Mouse (Mus musculus) kidney, postnatal 36 days (tissue): ENCODE data around the gene Neurl1b.

ENCODE experiments used
- DNase-seq, 2 experiments: peaks; one replicate each; pipeline ENCODE4 v3.0.0; 2021 to 2022; ENCODE audit warnings: mixed read lengths in 2 of 2

Neurl1b gene

DNA sequence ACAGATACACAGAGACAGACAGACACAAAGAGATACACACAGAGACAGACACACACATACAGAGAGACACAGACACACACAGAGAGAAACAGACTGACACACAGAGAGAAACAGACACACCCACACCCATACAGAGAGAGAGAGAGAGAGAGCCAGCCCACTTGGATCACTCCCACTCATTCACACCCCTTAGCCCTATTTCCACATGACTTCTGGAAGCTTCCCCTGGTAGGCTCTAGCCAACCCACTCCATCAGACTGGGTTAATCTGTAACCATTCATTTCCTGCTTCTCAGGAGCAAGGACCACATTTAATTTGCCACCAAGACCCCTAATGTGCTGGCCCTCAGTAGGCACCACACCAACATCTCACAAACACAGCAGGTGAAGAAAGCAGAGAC, 42.9 kb downstream of the Neurl1b start:
- no peak for DNase-seq

DNA sequence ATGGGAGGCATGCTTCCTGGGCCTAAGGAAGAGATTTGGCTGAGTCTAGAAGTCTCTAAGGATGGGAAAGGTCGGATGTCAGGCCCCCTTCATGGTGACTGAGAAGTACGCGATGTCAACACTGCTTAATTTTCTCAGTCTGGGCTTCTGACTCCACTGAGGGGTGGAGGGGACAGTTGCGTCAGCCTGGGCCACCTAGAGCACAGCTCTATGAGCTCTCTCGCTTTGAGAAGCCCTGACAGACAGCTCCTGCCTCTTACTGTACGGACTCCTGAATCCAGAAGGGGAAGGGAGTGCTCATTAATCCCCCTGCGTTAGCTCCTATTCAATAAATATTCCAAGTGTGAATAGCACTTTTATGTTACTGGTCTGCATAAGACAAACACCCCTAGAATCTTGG, 43.4 kb downstream of the Neurl1b start:
- DNase-seq: no peak

DNA sequence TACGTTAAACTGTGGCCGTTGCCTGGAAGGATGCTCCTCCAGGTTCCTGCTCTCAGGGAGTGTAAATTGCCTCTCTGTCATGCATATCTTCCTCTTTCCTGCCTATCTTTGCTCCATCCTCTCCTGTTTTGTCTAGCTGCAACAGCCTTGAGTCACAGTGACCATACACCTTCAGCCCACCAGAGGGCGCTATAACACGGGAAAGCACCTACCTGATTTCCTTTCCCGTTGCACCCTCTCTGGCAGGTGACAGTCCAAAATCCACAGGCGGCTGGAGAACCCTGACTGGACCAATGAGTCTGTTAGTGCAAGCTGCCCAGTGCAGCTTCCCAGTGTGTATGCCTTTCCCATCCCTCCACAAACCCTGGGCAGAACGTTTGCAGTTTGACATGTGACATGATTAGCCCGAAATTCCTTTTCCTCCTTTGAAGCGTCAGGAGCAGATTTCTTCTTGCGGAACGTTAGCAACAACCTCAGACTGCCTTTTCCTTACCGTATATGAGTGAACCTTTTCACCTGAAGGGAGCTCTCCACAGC, 48.1 kb downstream of the Neurl1b start:
- peak; percentile 85 to 92 for DNase-seq

DNA sequence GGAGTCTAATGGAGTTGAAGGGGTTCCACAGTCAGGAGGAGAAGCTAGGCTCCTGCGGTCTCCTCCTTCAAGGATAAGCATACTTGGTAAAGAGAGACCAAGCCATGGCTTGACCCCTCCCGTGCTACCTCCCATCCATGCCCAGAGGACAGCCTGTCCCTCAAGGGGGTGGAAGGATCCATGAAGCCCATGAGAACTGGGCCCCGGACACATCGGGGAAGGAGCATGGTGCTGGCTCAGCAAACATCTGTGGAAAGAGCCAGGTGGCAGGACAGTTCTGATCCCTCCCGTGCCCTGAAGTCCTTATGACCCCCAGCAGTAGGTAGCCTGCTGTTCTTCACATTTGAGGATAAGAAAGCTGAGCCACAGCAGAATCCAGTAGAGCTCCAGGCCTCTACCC, 48.8 kb downstream of the Neurl1b start:
- no peak for DNase-seq

DNA sequence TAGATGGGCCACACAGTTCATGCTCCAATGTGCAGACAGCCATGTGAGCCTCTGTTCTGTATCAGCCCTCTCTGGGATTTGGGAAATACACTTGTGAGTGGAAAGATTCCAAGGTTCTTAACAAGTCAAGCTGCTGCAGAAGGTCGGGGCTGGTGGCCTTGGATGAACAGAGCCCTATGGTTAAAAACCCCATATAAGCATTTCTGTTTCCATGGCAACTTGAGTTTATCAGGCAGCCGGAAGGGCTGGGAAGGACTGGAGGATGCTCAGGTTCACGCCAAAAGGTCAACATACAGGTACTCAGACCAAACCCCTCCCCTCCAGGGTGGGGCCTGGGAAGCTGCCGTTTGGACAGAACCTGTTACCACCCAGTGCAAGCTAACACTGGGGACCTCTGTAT, 49.4 kb downstream of the Neurl1b start:
- DNase-seq: peak; percentile 39 to 44

DNA sequence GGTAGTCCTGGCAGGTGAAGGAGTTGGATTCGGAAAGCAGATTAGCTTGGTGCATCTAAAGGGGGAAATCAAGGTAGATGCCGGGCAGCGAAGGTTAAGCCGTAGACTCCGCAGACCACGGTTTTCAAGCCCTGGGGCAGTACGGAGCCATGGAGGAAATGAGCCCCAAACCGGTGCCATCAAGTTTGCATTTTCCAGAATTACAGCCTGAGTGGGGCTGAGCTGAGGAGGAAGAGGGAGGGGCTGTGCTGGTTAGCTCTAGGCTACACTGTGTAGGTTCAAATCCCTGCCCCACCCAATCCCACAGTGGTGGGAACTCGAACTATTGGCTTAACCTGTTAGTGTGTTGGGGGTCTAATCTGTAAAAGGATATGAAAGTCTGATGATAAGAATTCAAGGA, 49.9 kb downstream of the Neurl1b start:
- no peak for DNase-seq

DNA sequence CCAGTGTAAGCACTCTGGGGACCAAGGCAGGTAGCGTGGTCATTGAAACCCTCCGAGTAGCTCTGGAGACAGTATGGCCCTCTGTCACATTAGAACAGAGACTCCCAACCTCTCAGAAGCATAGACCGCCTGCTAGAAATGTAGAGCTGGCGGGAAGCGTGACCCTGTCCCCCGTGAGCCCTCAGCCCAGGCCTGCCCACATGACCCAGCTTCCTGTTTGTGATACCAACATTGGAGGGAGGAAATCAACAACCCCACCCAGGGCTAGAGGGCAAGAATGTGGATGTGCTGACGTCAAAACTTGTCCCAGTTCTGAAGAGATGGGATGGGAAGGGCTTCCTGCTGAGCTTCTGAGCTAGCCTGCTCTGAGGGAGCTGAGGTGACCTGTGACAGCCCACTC, 50.3 kb downstream of the Neurl1b start:
- DNase-seq: peak; percentile 80 to 91

DNA sequence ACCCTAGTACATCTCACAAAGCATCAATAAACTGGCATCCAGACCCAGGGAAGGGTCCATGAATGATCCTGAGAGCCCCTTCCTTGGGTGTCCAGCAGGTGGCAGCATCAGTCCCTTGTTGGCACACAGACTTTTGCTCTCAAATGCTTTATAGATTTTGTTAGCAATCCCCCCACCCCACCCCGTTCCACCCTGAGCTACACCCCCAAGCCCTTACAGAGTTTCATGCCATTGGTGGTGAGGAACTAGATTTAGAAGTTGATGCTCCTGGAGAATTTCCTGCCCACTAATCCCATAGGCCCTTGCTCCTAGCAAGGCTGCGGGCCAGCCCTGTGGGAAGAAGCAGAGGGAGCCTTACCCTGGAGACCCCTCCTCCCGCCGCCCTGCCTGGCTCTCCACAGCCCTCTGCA, 52.1 kb downstream of the Neurl1b start:
- DNase-seq: peak; percentile 88 to 94

DNA sequence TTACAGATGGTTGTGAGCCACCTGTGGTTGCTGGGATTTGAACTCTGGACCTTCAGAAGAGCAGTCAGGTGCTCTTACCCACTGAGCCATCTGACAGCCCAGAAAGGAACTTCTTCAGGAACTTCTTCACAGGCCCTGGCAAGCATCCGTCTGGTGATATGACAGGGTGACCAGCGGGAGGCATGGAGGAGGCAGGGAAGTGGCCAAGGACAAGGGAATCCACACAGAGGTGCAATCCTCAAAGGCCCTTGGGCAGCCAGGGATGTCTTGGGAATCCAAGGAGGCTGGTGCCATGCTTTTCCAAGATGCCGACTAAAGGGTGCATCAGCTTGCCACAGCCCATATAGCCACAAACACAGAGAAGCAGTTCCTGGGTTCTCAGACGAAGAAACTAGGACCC, 53.0 kb downstream of the Neurl1b start:
- DNase-seq: no peak

DNA sequence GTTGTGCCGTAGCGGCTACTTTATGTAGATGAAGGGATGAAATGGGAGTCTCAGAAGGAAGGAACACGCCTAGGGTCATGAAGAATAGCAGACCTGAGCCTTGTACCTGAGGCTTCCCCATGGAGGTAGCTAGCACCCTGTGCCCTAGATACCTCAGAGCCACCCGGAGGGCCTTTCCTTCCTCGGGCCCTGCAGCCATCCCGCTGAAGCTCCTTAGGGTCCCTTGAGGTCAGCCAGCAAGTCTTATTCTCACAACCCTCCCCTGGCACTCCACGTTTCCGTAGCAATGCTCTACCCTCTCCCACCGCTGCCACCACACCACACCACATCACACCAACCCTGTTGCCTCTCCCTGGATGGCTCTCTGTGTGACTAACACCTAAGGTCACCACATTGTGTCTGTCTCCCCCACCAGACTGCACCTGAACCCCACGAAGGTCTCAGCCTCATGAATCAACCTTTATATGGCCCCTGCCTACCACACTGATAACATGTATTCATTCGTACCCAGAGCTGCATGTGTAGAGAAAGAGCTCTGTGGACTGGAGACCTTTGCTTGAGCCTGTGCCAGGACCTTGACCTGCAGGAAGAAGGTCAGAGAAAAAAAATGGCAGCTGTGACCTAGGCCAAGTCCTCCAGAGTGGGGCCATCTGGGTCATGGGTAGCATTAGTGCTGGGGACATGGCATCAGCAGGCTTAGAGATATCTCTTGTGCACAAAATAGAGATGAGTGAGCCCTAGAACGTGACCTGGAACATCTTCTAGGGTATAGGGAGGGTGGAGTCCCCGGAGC, 53.7 kb downstream of the Neurl1b start:
- no peak for DNase-seq

DNA sequence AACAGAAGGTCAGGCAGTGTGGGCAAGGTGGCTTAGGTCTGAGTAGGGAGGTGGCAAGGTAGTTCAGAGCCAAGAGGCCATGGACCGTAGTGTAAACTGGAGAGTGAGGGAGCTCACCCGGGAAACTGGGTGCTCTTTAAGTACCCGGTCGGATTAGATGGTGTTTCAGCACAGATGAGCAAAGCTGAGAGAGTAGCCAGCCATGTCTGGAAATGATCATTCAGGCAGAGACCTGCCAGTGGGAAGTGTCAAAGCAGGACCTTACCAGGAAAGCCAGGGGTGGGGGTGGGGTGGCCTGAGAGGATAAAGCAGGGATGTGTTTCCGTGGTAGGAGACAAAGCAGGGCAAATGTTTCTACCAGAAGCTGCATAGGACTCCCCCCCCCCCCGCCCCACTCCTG, 62.2 kb downstream of the Neurl1b start:
- no peak for DNase-seq

DNA sequence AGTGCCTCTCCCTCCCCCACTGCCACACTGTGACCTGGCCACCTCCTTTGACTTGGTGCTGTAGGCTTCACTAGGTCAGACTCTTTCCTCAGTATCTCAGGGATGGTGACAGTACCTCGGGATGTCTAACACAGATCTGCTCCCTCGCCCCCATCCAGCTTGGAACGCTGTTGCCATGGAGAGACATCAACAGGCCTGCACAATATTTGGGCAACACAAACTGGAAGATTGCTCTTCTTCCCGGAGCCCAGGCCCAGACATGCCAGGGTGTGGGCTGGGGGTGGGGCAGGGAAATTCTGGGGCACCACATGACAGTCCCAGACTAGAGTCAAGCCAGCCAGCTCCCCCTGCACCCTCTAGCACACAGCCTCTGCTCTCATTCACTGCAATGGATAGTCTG, 64.0 kb downstream of the Neurl1b start:
- DNase-seq: no peak

DNA sequence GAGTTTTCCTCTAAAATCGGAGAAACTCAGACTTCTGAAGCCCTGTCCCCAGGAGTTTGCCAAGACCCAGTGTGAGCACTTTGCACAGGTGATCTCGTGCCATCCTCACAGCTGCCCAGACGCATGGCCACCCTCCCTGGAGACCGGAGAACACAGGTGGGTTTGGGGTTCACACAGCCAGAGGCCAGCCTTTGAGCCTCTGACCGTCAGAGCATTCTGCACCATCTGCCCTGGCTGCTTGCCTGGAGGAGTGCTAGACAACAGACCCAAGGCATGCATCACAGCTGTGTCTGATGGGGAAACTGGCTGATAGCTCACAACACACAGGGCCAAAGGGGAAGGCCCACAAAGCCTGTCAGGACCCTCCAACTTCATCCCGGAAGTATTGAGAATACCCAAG, 65.0 kb downstream of the Neurl1b start:
- no peak for DNase-seq

DNA sequence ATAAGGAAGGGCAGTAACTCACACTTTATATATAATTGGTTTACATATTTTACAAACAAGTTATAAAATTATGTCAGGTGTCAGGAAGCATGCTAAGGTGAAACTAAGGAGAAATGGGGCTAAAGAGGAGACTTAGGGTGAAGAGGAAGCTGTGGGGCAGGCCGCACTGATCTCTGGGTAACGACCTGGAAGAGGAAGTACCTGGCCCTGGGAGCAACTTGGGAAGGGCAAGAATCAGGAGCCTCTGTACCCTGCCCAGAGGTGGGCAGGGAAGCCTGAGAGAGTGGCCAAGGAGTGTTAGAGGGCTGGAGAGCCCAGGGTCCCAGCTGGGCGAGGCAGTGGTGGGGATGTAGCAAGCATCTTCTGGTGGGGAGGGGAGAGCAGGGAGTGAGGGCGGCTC, 66.3 kb downstream of the Neurl1b start:
- DNase-seq: no peak

DNA sequence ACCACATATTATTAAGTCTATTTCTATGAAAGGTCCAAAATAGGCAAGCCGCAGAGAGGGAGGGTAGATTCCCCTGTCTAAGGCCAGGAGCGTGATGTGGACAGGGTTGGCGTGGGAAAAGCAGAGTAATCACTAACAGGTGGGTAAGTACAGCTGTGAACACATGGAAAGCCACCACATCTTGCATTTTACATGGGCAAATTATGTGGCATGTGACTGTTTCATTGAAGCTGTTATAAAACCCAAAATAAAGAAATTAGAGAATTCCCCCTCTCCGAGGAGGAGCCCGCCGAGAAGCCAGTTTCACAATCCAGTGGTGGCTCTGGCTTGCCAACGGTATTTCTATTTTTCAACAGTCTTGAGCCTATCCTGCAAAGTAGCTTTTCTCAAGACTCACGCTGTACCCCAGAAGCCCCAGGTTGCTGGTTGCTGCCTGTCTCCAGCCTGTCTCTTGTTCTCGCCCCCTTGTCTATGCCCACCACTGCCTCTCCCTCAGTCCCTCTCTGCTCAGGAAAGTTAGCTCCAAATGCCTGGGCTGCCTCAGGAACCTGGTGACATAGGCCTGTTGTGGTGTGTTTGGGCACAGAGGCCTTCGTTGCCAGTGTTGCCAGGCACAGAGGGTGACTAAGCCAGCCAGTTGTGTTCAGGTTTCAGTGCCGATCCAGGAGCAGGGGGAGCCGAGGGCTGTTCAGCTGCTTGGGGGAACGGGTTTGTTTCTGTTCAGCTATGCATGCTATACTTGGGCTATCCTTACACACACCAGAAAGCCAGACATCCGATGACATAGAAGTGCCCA, 70.2 kb downstream of the Neurl1b start:
- DNase-seq: no peak

DNA sequence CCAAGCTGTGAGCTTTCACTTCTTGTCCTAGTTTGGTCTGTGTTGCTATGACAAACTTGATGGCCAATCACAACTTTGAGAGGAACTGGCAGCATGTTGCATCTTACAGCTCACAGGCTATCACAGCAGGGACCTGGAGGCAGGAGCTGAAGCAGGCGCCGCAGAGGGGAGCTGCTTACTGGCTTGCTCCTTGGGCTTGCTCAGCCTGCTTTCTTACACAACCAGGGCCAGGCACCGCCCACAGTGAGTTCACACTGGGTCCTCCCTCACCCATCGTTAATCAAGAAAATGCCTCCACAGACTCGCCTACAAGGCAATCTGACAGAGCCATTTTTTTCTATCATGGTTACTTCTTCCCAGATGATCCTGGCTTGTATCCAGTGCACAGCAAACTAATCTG, 72.6 kb downstream of the Neurl1b start:
- DNase-seq: peak; percentile 60 to 61

DNA sequence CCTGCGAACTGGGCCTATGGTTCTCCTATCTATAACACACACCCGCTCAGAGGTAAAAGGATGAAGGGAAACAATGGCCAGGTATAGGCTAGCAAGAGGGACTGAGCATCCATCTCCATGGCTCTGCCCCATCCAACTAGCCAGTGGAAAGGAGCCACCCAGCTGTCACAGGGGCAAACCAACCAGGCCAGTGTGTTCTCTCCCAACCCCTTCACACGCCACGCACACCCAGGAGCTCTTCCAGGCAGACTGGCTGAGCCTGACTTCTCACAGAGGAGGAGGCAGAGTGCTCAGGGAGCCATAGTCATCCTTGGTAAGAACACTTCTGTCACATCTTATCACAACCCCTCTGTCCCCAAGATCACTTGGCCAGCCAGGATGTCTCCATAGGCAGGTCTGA, 73.3 kb downstream of the Neurl1b start:
- no peak for DNase-seq

DNA sequence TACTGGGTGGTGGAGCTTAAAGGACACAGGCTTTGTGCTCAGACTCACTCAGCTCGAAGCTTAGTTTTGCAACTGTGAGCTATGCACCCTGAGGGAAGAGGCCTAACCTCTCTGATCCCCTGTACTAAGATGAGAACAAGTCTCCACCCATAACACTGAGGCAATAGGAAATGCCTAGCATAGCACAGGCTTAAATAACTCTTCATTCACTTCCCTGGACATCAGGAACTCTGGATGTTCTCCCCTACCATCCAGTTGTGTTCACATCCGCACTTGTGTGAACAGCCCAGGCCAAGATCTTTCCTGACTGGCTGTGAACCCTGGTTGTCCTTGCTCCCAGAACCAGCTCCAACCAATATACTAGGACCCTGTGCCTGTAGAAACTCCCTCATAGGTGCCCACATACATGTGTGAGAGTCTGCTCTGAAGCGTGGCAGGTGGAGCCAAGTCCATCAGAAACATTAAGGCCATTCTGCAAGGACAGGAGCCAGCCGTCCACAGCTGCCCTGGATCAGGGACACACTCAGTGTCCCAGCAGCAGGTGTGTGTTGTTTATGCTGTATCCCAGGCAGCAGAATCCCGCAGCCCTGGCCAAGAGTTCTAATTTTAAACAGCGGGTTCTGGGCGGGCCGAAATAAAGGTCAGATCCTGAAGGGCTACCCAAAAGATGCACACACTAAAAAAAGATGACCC, 74.2 kb downstream of the Neurl1b start:
- DNase-seq: peak; percentile 37 to 53

DNA sequence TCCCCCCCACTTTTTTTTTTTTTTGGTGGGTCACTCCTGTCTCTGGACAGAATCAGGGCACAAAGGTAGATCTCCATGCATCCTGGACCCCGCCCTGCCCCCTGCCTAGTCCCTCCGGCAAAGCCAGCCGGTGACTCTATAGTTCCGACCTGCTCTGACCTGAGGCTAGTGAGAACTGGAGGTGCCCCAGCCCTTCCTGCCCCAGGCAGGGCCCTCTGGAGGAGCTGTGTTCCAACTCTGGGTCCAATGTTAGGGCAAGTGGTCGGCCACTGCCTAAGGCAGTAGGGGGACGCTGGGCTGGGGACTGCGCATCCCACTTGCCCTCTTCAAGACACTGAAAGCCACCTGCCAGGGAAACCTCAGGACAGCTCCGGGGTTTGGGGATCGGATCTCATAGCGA, 75.4 kb downstream of the Neurl1b start:
- DNase-seq: no peak

DNA sequence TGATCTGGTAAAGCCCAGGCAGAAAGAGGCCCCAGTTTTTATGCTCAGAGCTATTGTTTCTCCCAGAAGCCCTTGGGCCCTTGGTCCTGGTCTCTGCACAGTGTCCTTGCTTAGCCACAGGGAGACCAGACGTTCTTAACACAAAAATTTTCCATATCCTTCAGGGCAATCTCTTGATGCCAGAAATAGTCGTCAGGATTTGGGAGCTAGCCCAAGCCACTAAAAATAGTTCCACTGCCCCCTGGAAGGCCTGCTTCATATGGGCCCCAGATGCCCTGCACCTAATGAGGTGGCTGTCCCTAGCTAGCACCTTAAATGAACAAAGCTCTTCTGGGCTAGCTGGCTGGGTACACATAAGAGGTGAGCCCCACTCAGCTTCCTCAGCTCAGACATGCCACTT, 76.3 kb downstream of the Neurl1b start:
- DNase-seq: peak; percentile 58 to 65

DNA sequence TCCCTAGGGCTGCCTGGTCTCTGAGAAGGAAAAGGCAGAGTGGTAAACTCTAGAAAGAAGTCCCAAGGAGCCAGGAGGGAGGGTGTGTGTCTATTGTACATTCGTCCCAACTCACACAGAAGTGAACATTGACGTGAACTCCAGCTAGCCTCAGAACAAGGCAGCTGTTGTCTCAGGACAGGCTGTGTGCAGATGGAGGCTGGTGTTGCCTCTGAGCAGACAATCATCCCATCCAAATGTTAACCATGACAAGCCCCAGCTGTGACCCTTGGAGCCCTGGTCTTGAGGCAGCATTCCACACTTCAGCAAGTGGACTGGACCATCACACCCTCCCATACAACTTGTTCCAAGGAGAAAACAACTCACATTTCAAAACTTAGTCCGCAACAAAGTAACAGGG, 77.6 kb downstream of the Neurl1b start:
- peak in 1 of 2 experiments; percentile 37 for DNase-seq

DNA sequence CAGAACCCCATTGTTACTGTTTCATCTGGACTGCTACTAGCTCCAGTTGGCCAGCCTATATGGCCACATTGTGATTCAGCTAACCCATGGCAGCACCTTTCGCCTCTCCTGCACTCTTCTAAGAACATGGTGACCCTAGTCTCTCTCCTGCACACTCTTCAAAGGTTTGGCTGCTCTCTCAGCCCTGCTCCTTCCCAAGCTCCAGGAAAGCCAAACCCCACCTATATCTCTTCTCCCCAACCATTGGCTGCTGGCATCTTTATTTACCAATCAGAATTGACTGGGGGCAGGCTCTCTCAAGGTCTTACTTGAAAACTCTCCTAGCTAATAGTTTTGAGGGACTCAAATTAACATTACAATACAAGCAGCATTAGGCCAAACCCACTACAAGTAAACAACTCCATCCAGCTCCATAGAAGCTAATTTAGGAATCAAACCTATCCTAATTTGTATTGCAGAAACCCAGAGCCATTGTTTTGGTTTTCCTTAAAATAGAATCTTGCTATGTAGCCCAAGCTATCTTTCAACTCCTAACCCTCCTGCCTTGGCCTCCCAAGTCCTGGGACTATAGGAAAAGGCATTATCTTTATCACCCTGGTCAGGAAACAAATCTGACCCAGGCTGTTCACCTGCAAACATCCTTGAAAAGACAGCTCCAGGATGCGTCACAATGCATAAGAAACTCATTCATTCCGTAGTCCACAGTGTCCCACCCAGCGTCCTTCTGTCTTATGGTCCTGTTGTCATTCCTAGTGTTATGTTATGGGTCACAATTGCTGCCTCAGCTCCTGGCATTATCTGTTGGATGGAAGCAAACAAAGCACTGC, 80.2 kb downstream of the Neurl1b start:
- no peak for DNase-seq
